Mouse (Mus musculus): ENCODE measurements around the gene Ctsw. TPM values are rescaled to one million over a fixed set of nuclear protein-coding genes. Genes with fewer than 3 reads are reported as not detected.
A peak's percentile ranks its signal among the peaks of the same experiment; 100 is the strongest.

Gene Ctsw
- total RNA-seq, 1 experiment from 2014 or later, result 8.1 TPM

DNA sequence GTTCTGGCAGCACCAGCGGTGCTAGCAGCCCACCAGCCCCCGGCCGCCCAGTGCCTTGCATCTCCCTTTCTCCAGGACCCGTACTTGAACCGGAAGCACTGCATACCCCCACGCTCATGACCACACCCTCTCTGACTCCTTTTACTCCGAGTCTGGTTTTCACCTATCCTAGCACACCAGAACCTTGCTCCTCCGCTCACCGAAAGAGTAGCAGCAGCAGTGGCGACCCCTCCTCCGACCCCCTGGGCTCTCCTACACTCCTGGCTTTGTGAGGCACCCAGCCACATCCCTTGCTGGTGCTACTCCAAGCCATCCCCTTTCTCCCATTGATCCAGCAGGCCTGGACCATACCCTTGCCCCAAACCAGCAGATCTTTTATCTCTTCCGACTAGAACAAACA, 13.3 kb downstream of the Ctsw start:
- ATAC-seq (replicated peaks in 1 of 2; ENCODE audit: insufficient read depth in 1 of 2, low FRiP score in 2 of 2, low TSS enrichment in 1 of 2, low read depth in 1 of 2, poor library complexity in 2 of 2, severe bottlenecking in 2 of 2), result no peak

DNA sequence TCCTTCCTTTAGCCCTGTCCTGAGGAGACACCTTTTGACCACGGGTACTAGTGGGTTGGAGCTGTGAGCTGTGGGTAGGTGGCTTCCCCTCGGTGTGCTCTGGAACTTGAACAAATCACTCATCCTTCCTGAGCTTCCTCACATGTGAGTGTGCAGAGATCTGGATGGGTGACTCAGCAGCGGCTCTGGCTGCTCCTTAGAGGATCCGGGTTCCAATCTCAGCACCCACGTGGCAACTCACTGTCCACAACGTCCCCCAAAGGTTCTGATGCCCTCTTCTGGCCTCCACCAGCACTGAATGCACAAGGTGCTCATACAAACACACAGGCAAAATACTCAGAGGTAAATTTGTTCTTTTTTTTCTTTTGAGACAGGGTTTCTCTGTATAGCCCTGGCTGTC, 16.5 kb downstream of the Ctsw start:
- no peak for ATAC-seq (replicated peaks in 1 of 2; ENCODE audit: insufficient read depth in 1 of 2, low FRiP score in 2 of 2, low TSS enrichment in 1 of 2, low read depth in 1 of 2, poor library complexity in 2 of 2, severe bottlenecking in 2 of 2)

DNA sequence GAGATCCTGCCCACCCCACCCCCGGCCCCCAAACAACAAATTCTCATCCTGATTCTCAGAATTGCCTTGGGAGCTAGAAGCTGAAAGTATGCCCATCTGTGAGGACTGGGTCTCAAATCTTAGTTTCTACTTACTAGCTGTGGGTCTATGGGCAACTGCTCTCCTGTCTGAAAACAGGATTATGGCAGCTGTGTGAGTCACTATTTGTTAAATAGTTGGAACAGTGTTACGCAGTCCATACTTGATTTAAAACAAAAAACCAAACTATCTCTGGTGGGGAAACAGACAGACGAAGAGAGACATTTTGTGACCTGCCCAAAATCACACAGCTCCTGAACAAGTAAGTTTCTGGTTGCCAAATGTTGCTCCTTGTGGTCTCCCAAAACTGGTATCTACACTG, 18.6 kb downstream of the Ctsw start:
- ATAC-seq (replicated peaks in 1 of 2; ENCODE audit: insufficient read depth in 1 of 2, low FRiP score in 2 of 2, low TSS enrichment in 1 of 2, low read depth in 1 of 2, poor library complexity in 2 of 2, severe bottlenecking in 2 of 2), result no peak

DNA sequence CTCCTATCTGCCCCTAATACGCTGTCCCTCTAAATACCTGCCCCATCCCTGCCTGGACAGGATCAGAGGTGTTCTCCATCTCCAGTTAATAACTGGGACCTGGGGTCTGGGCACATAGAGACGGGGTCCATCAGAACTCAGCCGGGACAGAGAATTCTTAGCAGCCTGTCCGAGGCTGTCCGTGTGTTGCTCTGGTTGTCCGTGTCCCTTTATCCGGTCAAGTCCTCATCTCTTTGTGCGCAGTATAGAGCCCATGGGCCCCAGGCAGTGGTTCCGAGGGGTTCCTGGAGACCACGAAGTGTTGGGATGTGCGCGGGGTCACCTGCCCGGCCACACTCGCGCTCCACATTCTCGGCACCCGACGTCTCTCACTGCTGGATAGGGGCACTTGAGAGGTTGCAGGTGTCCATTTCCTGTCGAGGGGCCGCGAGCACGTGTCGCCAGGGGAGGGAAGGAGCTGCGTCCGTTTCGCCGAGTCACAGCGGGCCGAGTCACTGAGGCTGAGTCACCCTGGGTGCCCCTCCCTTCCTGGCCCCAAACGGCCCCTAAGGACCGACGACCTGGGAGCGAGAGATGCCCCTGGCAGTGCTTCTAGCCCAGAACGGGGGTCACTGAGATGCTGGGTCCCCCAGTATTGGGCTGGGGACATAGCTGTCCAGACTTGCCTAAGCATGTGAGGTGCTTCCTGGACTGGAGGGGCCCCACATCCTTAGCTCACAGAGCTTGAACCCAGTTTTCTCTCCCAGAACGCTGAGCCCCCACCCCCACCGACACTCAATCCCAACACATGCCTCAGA, 19.8 kb downstream of the Ctsw start:
- ATAC-seq (replicated peaks in 1 of 2; ENCODE audit: insufficient read depth in 1 of 2, low FRiP score in 2 of 2, low TSS enrichment in 1 of 2, low read depth in 1 of 2, poor library complexity in 2 of 2, severe bottlenecking in 2 of 2), result peak; percentile 38 to 63; a peak in 2 of 4 replicates

DNA sequence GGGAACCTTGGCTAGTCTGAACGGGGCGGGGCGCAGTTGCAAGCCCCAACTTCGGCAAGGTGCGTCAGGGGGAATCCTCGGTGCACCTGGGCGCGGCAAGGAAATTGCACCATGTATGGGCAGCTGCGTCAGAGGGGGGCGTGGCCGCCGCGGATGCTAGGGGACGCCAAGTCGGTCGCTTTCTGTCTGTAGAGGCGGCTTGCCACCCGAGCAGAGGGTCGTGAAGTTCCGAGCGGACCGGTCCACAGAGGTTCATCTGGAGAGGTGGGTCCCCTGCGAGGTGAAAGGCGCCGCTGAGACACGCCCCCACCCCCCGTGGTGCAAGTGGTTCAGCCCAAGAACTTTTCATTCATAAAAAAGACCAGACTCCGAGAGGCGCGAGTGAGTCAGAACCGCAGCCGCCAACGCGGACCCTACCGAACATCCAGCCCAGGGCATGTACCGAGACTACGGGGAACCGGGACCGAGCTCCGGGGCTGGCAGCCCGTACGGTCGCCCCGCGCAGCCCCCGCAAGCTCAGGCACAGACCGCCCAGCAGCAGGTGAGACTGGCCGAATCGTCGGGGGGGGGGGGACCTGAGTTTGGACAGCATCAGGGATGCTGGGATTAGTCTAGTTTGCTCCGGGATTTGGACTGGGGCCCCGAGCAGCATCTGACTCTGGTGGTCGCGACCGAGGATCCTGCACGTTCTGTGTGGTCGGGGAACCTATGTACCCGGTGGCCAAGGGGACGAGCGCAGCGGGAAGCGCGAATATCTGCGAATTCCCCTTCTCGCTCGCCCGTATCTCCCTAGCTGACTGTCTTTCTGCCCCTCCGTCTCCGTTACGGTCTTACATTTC, 20.6 kb downstream of the Ctsw start, which contains the start of gene Fosl1:
Fosl1 (plus strand) TSS at position 33 of the 839 bp plus-strand sequence.
- peak; percentile 79 to 82 for ATAC-seq (replicated peaks in 1 of 2; ENCODE audit: insufficient read depth in 1 of 2, low FRiP score in 2 of 2, low TSS enrichment in 1 of 2, low read depth in 1 of 2, poor library complexity in 2 of 2, severe bottlenecking in 2 of 2)

DNA sequence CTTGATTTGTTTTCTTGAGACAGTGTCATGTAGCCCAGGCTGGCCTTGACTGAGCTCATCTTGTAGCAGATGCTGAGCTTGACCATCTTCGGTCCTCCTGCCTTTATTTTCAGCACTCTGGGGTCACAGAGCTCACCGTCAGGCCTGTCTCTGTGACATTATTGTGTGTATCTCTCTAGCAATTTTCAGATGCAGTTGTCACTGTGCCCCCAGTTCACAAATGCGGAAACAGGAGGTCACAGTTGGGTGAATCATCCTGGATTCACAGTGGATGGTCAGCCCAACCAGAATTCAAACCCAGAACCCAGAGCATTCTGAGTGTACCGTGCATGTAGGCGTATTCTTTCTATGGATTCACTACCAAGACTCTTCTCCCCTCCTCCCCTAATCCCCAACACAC, 22.6 kb downstream of the Ctsw start:
- no peak for ATAC-seq (replicated peaks in 1 of 2; ENCODE audit: insufficient read depth in 1 of 2, low FRiP score in 2 of 2, low TSS enrichment in 1 of 2, low read depth in 1 of 2, poor library complexity in 2 of 2, severe bottlenecking in 2 of 2)

DNA sequence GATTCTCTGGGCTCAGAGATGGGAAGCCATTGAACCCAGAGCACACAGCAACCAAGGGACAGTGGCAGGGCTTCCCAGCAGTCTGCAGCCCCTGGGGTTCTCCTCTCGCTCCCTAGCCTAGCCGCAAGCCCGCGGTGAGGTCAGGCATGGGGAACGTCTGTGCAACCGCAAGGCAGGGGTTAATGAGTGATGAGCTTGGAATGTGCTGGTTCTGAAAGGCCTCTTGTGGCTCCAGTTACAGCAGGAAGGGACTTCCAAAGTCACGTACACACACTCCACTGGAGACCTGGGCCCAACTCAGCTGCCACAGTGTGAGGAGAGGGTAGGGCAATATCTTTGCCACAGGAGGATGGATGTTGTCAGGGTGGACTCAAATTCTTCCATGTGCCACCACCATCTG, 23.4 kb downstream of the Ctsw start:
- ATAC-seq (replicated peaks in 1 of 2; ENCODE audit: insufficient read depth in 1 of 2, low FRiP score in 2 of 2, low TSS enrichment in 1 of 2, low read depth in 1 of 2, poor library complexity in 2 of 2, severe bottlenecking in 2 of 2), result no peak

DNA sequence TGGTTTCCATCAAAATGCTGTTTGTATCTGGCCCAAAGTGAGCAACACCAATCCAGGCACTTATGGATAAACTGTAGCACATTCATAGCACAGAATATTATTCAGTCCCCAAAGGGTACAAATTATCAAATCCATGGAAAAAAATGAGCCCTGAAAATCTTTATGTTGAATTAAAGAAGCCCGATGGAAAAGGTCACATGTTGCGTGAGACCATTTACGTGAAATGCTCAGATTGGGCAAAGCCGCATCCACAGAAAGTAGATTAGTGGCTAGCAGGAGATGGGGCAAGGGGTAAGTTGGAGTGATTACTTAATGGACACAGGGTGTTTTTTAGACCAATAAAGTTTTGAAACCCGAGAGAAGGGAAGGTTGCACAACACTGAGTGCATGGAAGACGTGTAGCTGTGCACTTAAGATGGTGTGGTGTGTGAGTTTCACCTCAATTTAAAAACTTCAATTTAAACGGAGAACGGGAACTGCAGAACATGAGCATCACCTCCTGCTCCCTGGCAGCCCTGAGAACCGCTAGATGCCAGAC, 23.9 kb downstream of the Ctsw start:
- peak in 1 of 2 experiments; percentile 11; a peak in 1 of 4 replicates for ATAC-seq (replicated peaks in 1 of 2; ENCODE audit: insufficient read depth in 1 of 2, low FRiP score in 2 of 2, low TSS enrichment in 1 of 2, low read depth in 1 of 2, poor library complexity in 2 of 2, severe bottlenecking in 2 of 2)

DNA sequence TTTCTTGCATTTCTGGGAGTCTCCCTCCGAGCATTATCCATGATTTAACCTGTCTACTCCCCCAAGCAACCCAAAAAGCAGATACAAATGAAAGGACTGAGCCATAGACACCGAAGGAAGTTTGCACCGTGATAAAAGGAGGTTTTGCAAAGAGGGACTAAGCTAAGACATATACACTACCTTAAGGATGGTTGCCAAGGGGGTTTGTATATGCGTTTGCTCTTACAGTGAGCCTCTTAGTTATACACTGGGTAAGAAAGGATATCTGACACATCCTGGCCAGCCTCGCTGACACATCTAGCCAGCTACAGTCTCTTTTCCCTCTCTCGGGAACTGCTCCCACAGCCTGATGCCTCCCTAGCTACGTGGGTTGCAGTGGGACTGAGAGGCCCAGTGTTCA, 34.4 kb downstream of the Ctsw start:
- ATAC-seq (replicated peaks in 1 of 2; ENCODE audit: insufficient read depth in 1 of 2, low FRiP score in 2 of 2, low TSS enrichment in 1 of 2, low read depth in 1 of 2, poor library complexity in 2 of 2, severe bottlenecking in 2 of 2), result no peak

DNA sequence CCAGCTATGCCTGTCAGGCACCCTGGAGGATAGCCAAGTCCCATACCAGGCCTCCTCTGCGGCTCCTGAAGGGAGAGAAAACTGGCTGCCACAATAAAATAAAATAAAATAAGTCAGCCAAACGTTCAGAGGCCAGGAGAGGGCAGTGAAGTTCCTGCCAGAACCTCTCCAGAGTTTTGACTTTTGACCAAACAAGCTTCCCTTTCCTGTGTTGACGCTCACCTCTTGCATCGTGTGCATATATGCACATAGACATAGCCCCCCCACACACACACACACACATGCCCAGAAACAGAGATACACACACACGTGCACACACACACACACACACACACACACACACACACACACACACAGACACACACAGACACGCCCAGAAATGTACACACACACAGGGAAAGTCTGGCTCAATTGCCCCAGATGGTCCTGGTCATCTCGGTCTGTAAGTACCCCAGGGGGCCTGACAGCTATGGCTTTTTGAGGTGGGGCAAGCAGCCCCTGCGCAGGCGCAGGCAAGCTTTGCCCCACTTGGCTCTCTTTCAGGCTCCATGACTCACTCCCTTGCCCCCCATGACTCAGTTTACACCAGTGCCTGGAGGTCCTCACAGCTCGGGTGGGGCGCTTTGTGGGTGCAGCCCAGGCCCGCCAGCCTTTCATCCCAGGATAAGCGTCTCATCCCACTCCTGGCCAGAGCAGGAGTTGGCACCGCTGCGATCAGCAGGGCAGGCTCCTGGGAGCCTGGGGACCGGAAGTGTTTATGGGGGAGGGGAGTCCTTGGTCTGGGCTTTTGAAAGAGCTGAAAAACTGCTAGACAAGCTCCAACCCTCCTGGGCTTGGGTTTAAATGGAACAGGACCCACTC, 35.1 kb downstream of the Ctsw start:
- ATAC-seq (replicated peaks in 1 of 2; ENCODE audit: insufficient read depth in 1 of 2, low FRiP score in 2 of 2, low TSS enrichment in 1 of 2, low read depth in 1 of 2, poor library complexity in 2 of 2, severe bottlenecking in 2 of 2), result peak; percentile 63 to 76

DNA sequence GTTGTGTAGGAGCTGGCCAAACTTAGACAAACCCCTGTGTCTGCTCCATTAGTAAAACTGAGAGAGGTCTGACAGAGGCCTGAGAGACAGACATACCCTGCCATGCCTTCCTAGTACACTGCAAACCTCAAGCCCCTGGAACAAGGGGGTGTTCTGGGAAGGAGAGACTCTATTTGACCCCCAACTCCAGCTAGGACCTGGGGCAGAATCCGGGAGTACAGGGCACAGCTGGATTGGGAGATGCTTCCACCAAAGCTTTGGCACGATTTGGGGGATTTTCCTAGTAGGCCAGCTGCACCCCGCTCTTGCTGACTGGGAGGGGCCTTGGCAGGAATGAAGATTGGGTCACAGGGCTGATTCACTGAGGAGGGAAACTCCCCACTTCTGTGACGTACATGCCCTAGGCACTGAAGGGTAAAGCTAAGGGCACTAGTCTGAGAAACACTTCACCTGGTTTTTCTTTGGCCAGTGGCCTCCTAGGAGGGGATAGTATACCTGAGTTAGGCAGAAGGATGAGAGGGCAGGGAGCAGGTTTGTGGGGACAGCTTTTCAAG, 36.3 kb downstream of the Ctsw start:
- no peak for ATAC-seq (replicated peaks in 1 of 2; ENCODE audit: insufficient read depth in 1 of 2, low FRiP score in 2 of 2, low TSS enrichment in 1 of 2, low read depth in 1 of 2, poor library complexity in 2 of 2, severe bottlenecking in 2 of 2)

DNA sequence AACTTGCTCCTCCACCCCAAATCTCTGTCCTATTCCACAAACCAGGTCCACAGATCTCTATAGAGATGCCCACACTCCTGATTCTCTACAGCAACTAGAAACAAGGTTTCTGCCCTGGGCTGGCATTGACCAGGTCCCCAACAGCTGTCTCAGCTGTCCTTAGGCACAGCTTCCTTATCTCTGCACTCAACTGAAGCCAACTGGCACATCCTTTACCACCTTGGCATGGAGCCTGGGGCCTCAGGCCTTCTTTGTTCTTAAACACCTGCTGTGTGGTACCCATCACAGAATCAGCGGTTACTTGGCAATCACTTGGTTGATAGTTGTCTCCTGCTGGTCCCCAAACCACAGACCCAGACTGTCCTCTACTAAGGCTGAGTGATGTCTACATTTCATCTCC, 37.9 kb downstream of the Ctsw start:
- no peak for ATAC-seq (replicated peaks in 1 of 2; ENCODE audit: insufficient read depth in 1 of 2, low FRiP score in 2 of 2, low TSS enrichment in 1 of 2, low read depth in 1 of 2, poor library complexity in 2 of 2, severe bottlenecking in 2 of 2)

DNA sequence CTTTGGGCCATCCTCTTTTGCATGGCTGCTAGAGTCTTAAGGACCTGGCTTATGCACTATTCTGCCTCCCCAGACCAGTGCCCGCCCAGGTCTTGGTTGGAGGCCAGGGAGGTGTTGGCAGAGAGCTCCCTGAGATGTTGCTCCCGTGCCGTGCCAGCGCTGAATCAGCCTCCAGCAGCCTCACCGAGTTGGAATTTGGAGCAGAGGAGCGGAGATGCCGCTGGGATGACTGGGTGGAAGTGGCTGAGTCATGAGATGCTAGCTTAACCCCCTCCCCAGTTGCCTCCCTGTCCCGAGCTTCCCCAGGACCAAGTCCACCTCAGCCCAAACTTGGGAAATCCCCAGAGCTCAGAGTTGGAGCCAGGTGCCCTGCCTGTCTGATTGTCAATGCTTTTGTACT, 38.5 kb downstream of the Ctsw start:
- ATAC-seq (replicated peaks in 1 of 2; ENCODE audit: insufficient read depth in 1 of 2, low FRiP score in 2 of 2, low TSS enrichment in 1 of 2, low read depth in 1 of 2, poor library complexity in 2 of 2, severe bottlenecking in 2 of 2), result no peak

DNA sequence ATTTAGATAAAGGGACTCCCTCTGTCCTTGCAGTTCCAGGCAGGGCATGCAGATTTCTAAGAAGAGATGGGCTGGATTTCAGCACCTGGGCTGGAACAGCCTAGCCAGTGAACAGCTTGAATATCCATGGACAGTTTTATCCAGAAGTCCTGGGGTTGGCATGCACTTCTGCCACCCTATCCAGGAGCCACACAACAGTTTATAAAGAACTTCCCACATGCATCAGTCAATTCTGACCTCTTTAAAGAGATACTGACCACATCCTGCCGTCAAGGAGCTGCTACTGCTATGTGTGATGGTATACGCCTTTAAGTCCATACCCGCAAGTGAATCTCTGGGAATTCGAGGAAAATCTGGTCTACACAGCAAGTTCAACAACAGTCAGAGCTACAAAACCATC, 39.1 kb downstream of the Ctsw start:
- ATAC-seq (replicated peaks in 1 of 2; ENCODE audit: insufficient read depth in 1 of 2, low FRiP score in 2 of 2, low TSS enrichment in 1 of 2, low read depth in 1 of 2, poor library complexity in 2 of 2, severe bottlenecking in 2 of 2), result no peak

DNA sequence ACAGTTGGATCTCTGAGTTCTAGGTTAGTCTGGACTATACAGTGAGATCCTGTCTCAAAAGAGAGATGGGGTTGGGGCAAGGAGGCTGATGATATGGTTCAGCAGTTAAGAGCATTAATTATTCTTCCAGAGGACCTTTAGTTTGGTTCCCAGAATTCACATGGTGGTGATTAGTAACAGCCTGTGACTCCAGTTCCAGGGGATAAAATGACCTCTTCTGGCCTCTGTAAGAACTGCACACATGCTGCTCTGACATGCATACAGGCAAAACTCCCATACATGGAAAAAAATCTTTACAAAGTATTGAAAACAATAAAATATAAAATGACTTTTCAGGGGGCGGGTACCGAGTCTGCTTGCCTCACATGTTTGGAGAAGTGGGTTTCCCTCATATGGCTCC, 40.2 kb downstream of the Ctsw start:
- no peak for ATAC-seq (replicated peaks in 1 of 2; ENCODE audit: insufficient read depth in 1 of 2, low FRiP score in 2 of 2, low TSS enrichment in 1 of 2, low read depth in 1 of 2, poor library complexity in 2 of 2, severe bottlenecking in 2 of 2)

DNA sequence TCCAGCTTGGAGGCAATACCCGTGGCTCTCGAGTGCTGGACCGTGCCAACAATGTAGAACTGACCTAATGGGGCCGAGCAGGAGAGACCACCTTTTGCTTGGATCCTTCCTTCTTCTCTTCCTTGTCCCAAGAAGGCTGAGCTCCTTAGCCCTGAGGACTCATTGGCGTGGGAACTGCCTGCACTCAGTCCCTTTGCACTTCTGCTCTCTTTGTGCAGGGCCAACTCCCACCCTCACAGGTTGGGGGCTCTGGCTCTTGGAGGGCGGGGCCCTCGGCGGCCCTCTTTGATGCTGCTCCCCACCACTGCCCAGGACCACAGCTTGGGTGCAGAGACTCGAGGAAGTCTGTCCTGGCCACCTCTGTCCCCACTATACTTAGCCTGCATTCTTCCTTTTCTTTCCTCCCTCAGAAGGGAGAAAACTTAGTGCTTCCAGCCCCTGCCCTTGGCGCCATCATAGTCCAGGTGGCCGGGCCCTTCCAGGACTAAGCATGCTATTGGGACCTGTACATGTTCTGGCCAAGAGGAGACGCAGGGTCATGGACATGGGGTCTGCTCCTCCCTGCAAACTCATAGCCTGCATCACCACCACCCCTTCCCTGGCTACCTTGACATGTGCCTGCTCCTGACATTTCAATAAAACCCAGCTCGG, 41.5 kb downstream of the Ctsw start:
- no peak for ATAC-seq (replicated peaks in 1 of 2; ENCODE audit: insufficient read depth in 1 of 2, low FRiP score in 2 of 2, low TSS enrichment in 1 of 2, low read depth in 1 of 2, poor library complexity in 2 of 2, severe bottlenecking in 2 of 2)

All from hematopoietic stem cell, adult 5-6 weeks (primary cell).